In the genomic region with DNA sequence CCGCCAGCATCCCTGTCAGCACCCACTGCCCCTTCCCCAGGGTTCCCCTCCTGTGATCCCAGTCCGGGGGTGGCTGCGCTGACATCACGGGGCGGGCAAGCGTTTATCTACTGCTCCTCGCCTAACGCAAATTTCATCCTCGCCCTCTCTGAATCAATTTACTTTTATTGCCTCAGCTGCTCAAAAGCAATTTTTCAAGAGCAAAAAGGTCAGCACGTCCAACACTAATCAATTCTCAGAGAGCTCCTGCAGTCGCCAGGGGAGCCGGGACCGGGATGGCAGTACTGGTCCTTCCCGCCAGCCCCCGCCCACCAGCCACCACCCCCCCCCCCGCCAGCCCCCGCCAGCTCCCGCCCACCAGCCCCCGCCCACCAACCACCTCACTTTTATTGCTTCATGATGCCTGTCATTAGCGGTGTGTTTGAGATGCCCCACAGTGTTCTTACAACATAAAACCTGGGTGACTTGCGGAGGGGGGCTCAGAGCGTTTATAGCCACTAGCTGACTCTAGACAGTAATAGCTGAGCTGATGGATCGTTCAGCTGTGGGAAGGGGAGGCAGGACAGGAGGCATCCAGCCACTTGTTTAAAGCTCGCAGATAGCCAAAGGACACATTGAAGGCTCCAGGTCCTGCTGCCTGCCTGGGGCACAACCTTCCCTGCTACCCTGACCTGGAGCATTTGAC, we compare ENCODE assay signal across 9 mouse cellular contexts. TPM values are rescaled to one million over a fixed set of nuclear protein-coding genes. Genes with fewer than 3 reads are reported as not detected.
A peak's percentile ranks its signal among the peaks of the same experiment; 100 is the strongest.
DNase-seq lines count a peak whose midpoint lies in the region; ATAC-seq and TF ChIP-seq lines count a peak whose summit lies in the region.
"Had no signal": no experiment of that assay in that cellular context is flagged by ENCODE, and none has a peak within 500 bp of the region (broad histone marks: within the 10 kb centered on the region; RNA-seq: fewer than 3 reads in every experiment).

No protein-coding gene starts in this region.

- in situ Hi-C loops in CH12.LX (cut with MboI; ENCODE audit: low pct_ligation_motif_present, low pct_unique_long_range_greater_than_20kb, low sequenced_read_pairs): loop anchor here (10.0 kb wide), 1 partner anchor 55 kb away; no protein-coding TSS in a partner anchor

- dilution Hi-C loops in CH12.LX (cut with MboI; ENCODE audit: extremely low pct_ligation_motif_present, extremely low pct_unique_long_range_greater_than_20kb, low sequenced_read_pairs): no loop called here

- no peak for TF ChIP-seq POLR2A in CH12.LX (IDR thresholded peaks at IDR 0.05; ENCODE audit: low read depth, low read length)

- 21% methylated on average over 24 of the region's 24 CpGs for WGBS in hindbrain, embryonic 10.5 days
- WGBS in liver, embryonic 11.5 days: 21% methylated on average over 24 of the region's 24 CpGs

- peaks cover 8% of the 10 kb centered on the region for H3K9me3 ChIP-seq in CH12.LX (replicated peaks; ENCODE audit: low read length)
- H3K9me3 ChIP-seq in hindbrain, embryonic 10.5 days: no peaks in the 10 kb centered on the region
- H3K9me3 ChIP-seq in liver, embryonic 11.5 days (ENCODE audit: control insufficient read depth, low read length): no peaks in the 10 kb centered on the region

- no peak overlapping the region for H3K4me3 ChIP-seq in CH12.LX (replicated peaks in 1 of 3; ENCODE audit: low read depth in 2 of 3, low read length in 2 of 3, poor library complexity in 1 of 3)
- H3K4me3 ChIP-seq in hindbrain, embryonic 10.5 days: peak overlapping the region; percentile 28
- no peak overlapping the region for H3K4me3 ChIP-seq in liver, embryonic 11.5 days (ENCODE audit: low read depth, low read length)

- H3K27ac ChIP-seq in CH12.LX (ENCODE audit: insufficient read depth, low read depth): peak overlapping the region; percentile 14; the same call in 1 of the 2 replicates
- H3K27ac ChIP-seq in hindbrain, embryonic 10.5 days: peak overlapping the region; percentile 25; the same call in 1 of the 2 replicates
- no peak overlapping the region for H3K27ac ChIP-seq in liver, embryonic 11.5 days (ENCODE audit: low read depth, low read length)

- peak; percentile 16 for DNase-seq in adrenal gland, postnatal 10 days
- no peak for DNase-seq in adrenal gland, adult 18-20 months (ENCODE audit: low spot score in 2 of 2)
- no peak for DNase-seq in CH12.LX (ENCODE audit: extremely low read depth)
- no peak for DNase-seq in hindbrain, embryonic 10.5 days (ENCODE audit: low spot score)
- DNase-seq in liver, embryonic 11.5 days (ENCODE audit: low spot score): no peak
- no peak for DNase-seq in thymus, postnatal 36 days
- DNase-seq in frontal cortex, postnatal 14 days (ENCODE audit: low spot score in 2 of 2): no peak
- DNase-seq: gastrocnemius, postnatal 10 days had no signal

- no peak overlapping the region for H3K9ac ChIP-seq in CH12.LX (ENCODE audit: insufficient read depth, low read depth)
- no peak overlapping the region for H3K9ac ChIP-seq in liver, embryonic 11.5 days (ENCODE audit: low read depth, low read length)

- H3K27me3 ChIP-seq in CH12.LX (replicated peaks): no peaks in the 10 kb centered on the region
- peaks cover 70% of the 10 kb centered on the region for H3K27me3 ChIP-seq in hindbrain, embryonic 10.5 days (ENCODE audit: insufficient read depth, poor library complexity, severe bottlenecking)
- H3K27me3 ChIP-seq in liver, embryonic 11.5 days (replicated peaks; ENCODE audit: control insufficient read depth, insufficient read depth, low read length): peaks cover 31% of the 10 kb centered on the region

- H3K4me1 ChIP-seq in CH12.LX (ENCODE audit: control insufficient read depth in 1 of 2, insufficient read depth in 2 of 2): peaks cover 69 to 96% of the 10 kb centered on the region in 2 experiments
- peaks cover 72% of the 10 kb centered on the region for H3K4me1 ChIP-seq in hindbrain, embryonic 10.5 days (replicated peaks)
- H3K4me1 ChIP-seq in liver, embryonic 11.5 days (replicated peaks; ENCODE audit: control insufficient read depth, insufficient read depth, low read length): peaks cover 14% of the 10 kb centered on the region; the same call in 1 of the 2 replicates

- H3K36me3 ChIP-seq in CH12.LX (replicated peaks in 1 of 2; ENCODE audit: control insufficient read depth in 1 of 2, insufficient read depth in 1 of 2, low read length in 1 of 2): no peaks in the 10 kb centered on the region
- no peaks in the 10 kb centered on the region for H3K36me3 ChIP-seq in hindbrain, embryonic 10.5 days
- no peaks in the 10 kb centered on the region for H3K36me3 ChIP-seq in liver, embryonic 11.5 days (ENCODE audit: control insufficient read depth, insufficient read depth, low read length)

- no peak for TF ChIP-seq EP300 in CH12.LX (IDR thresholded peaks at IDR 0.05; ENCODE audit: low read length)

- no peak for TF ChIP-seq RAD21 in CH12.LX (IDR thresholded peaks at IDR 0.05; ENCODE audit: low read depth, low read length)

- no peak for ATAC-seq in liver, embryonic 11.5 days (replicated peaks; ENCODE audit: low FRiP score)
- ATAC-seq in erythroid progenitor cell, adult 5-6 weeks (replicated peaks; ENCODE audit: low FRiP score, poor library complexity, severe bottlenecking): no peak

- H3K79me2 ChIP-seq in CH12.LX (replicated peaks; ENCODE audit: control insufficient read depth, extremely low read depth, insufficient read depth, poor library complexity, severe bottlenecking): no peaks in the 10 kb centered on the region

- H3K4me2 ChIP-seq in CH12.LX (ENCODE audit: insufficient read depth, low read depth, poor library complexity, severe bottlenecking): no peak overlapping the region
- peak overlapping the region; percentile 21; the same call in 1 of the 2 replicates for H3K4me2 ChIP-seq in liver, embryonic 11.5 days

- TF ChIP-seq CTCF in CH12.LX (conservative IDR thresholded peaks at IDR 0.05 in 1 of 2, IDR thresholded peaks at IDR 0.05 in 1 of 2; ENCODE audit: low read depth in 2 of 2, low read length in 2 of 2): no peak

TF ChIP-seq in CH12.LX, 34 proteins besides CTCF, POLR2A, EP300 and RAD21:
- TF ChIP-seq MAFK (IDR thresholded peaks at IDR 0.05; ENCODE audit: insufficient replicate concordance, low read length) (no peak), USF2 (conservative IDR thresholded peaks at IDR 0.05; ENCODE audit: low read depth, low read length) (no peak), CHD1 (IDR thresholded peaks at IDR 0.05; ENCODE audit: low read depth, low read length) (0 out of 2 replicates have a peak, but pooled peaks have one; percentile 54), IRF4 (IDR thresholded peaks at IDR 0.05; ENCODE audit: low read depth, low read length) (no peak), ZC3H11A (IDR thresholded peaks at IDR 0.05; ENCODE audit: low read depth, low read length) (no peak), KAT2A (IDR thresholded peaks at IDR 0.05; ENCODE audit: insufficient replicate concordance, low read length) (0 out of 2 replicates have a peak, but pooled peaks have one; percentile 7), MXI1 (IDR thresholded peaks at IDR 0.05; ENCODE audit: low read depth, low read length) (0 out of 2 replicates have a peak, but pooled peaks have one; percentile 29)

RNA-seq across cellular contexts. Expression of a gene that starts 44.2 kb away (rescaled TPM):
- 100 to 1,000 TPM in 1 of 2 experiments, 10 to 100 TPM in 1; 52.0 to 133 TPM for total RNA-seq in adrenal gland, postnatal 10 days (2021)
- total RNA-seq in adrenal gland, adult 18-20 months (2021): 100 to 1,000 TPM; 115 to 163 TPM
- total RNA-seq in CH12.LX (2012; rRNA removed): 30.6 and 40.4 TPM in 2 replicates
- total RNA-seq in CH12.LX (2014; rRNA removed): 11.4 and 15.0 TPM in 2 replicates
- polyA plus RNA-seq in CH12.LX (2012; ENCODE audit: insufficient read length, low read depth): 26.0 and 29.8 TPM in 2 replicates
- 4.4 and 8.2 TPM in 2 replicates for polyA plus RNA-seq in hindbrain, embryonic 10.5 days (2016; fragmentation: Nextera tagmentation; extraction: Ambion mirVana)
- 5.1 TPM in 2 replicates for polyA plus RNA-seq in liver, embryonic 11.5 days (2014; fragmentation: Nextera tagmentation; extraction: Ambion mirVana)
- 5.4 and 13.4 TPM in 2 replicates for total RNA-seq in erythroid progenitor cell, adult 5-6 weeks (2015; ENCODE audit: low replicate concordance)
- total RNA-seq in erythroid progenitor cell, adult 5-6 weeks (2017; ENCODE audit: low replicate concordance): 2.7 and 4.4 TPM in 2 replicates
